Mouse (Mus musculus): ENCODE measurements around the gene Heatr9.

The Heatr9 gene

GRCm38 (mm10) chr11:83533192-83533591 lies 11.2 kb upstream of the Heatr9 start:
- DNase-seq (ENCODE audit: low spot score in 2 of 2), result no peak

GRCm38 (mm10) chr11:83530360-83530759 lies 8.4 kb upstream of the Heatr9 start, which contains the start of gene Ccl5:
Gene Ccl5 (minus strand): TSS chr11:83530518.
- no peak for DNase-seq (ENCODE audit: low spot score in 2 of 2)

GRCm38 (mm10) chr11:83529024-83529423 lies 7.0 kb upstream of the Heatr9 start:
- DNase-seq (ENCODE audit: low spot score in 2 of 2), result no peak

- DNase-seq (ENCODE audit: low spot score in 2 of 2), result no peak
These were observed 3.6 kb downstream of the Heatr9 start for GRCm38 (mm10) chr11:83518371-83518770.

GRCm38 (mm10) chr11:83517153-83517552 lies 4.8 kb downstream of the Heatr9 start:
- DNase-seq (ENCODE audit: low spot score in 2 of 2), result no peak

GRCm38 (mm10) chr11:83509521-83509920 lies 12.5 kb downstream of the Heatr9 start:
- no peak for DNase-seq (ENCODE audit: low spot score in 2 of 2)

GRCm38 (mm10) chr11:83504308-83504707 lies 17.7 kb downstream of the Heatr9 start:
- no peak for DNase-seq (ENCODE audit: low spot score in 2 of 2)

GRCm38 (mm10) chr11:83495571-83495970 lies 26.4 kb downstream of the Heatr9 start:
- DNase-seq (ENCODE audit: low spot score in 2 of 2), result no peak

GRCm38 (mm10) chr11:83491488-83491887 lies 30.5 kb downstream of the Heatr9 start:
- DNase-seq (ENCODE audit: low spot score in 2 of 2), result no peak

GRCm38 (mm10) chr11:83473235-83474016 lies 48.5 kb downstream of the Heatr9 start:
- peak in 1 of 2 experiments; percentile 48 for DNase-seq (ENCODE audit: low spot score in 2 of 2)

GRCm38 (mm10) chr11:83472324-83473234 lies 49.4 kb downstream of the Heatr9 start, which contains the start of gene Taf15:
Gene Taf15 (plus strand): TSS chr11:83473086.
- peak; percentile 98 to 99 for DNase-seq (ENCODE audit: low spot score in 2 of 2)

GRCm38 (mm10) chr11:83471766-83472165 lies 50.2 kb downstream of the Heatr9 start:
- peak in 1 of 2 experiments; percentile 7 for DNase-seq (ENCODE audit: low spot score in 2 of 2)

- no peak for DNase-seq (ENCODE audit: low spot score in 2 of 2)
These were observed 53.2 kb downstream of the Heatr9 start for GRCm38 (mm10) chr11:83468765-83469164.

GRCm38 (mm10) chr11:83467120-83467652 lies 54.8 kb downstream of the Heatr9 start:
- no peak for DNase-seq (ENCODE audit: low spot score in 2 of 2)

GRCm38 (mm10) chr11:83465976-83466375 lies 56.0 kb downstream of the Heatr9 start:
- no peak for DNase-seq (ENCODE audit: low spot score in 2 of 2)

- DNase-seq (ENCODE audit: low spot score in 2 of 2), result no peak
These were observed 59.2 kb downstream of the Heatr9 start, which contains the start of gene Mmp28 for GRCm38 (mm10) chr11:83462711-83463244. Gene Mmp28 (minus strand): TSS chr11:83463071.
